Mouse (Mus musculus) granulocyte monocyte progenitor cell, adult 5-6 weeks (primary cell): ENCODE data around the gene Rab11fip3. TPM values are rescaled to one million over a fixed set of nuclear protein-coding genes. Genes with fewer than 3 reads are reported as not detected.

ENCODE experiments used
- ATAC-seq: replicated peaks from 2 replicates; pipeline ENCODE4 v1.8.0; 2016; ENCODE audit warnings: mild to moderate bottlenecking, moderate TSS enrichment, inconsistent platforms; ENCODE audit not compliant: poor library complexity, severe bottlenecking
- total RNA-seq, 2 experiments: library from RNA; stranded (forward) in 1 of 2; stranded (reverse) in 1 of 2; fragments of 200-712, 200-1000 nt in 1 of 2; fragments of >200 nt in 1 of 2; fragmentation: Nextera tagmentation in 1 of 2; gene quantifications; 2 replicates each; pipeline ENCODE4 v1.2.3; 2014 to 2017

Rab11fip3 gene
- total RNA-seq, 2 experiments from 2014 or later = 0.46 to 1.3 TPM

DNA sequence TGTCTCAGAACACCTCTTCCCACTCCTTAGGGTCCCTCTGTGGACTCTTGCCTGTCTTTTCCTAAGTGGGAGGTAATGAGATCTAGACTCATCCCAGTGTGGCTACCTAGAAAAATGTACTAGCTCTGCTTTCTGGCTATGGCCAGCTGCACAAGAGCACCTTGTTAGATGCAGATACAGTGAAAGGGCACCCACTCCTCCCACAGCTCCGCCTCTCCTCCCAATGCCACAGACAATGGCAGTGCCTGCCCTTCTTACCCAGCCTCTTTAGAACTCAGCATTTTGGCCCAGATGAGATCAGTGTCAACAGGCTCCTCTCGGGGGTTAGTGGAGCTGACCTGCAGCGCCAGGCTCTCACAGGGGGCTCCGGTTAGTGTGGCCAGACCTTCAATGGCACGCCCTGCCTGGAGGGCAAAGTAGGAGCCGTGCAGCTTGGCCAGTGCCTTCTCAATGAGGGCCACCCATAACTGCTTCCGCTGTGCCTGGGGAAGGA is 106.9 kb downstream of the Rab11fip3 start:
- no peak for ATAC-seq

DNA sequence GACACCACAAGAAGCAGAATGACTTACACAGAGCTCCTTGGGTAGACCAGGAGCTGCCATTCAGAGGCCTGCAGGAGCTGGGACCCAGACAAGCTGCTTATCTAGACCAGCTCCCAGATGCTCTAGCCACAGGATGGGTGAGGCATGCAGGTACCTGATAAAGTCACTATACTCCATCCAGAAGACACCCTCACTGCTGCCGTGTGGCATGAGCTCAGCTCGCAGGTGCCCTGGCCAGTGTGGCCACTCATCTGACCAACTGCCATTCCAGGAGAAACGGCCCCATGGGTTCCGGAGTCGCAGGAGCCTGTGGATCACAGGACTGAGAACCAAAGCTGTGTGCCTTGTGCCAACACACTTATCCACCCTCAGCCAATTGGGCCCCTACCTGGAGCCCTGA is 107.8 kb downstream of the Rab11fip3 start:
- ATAC-seq = no peak

DNA sequence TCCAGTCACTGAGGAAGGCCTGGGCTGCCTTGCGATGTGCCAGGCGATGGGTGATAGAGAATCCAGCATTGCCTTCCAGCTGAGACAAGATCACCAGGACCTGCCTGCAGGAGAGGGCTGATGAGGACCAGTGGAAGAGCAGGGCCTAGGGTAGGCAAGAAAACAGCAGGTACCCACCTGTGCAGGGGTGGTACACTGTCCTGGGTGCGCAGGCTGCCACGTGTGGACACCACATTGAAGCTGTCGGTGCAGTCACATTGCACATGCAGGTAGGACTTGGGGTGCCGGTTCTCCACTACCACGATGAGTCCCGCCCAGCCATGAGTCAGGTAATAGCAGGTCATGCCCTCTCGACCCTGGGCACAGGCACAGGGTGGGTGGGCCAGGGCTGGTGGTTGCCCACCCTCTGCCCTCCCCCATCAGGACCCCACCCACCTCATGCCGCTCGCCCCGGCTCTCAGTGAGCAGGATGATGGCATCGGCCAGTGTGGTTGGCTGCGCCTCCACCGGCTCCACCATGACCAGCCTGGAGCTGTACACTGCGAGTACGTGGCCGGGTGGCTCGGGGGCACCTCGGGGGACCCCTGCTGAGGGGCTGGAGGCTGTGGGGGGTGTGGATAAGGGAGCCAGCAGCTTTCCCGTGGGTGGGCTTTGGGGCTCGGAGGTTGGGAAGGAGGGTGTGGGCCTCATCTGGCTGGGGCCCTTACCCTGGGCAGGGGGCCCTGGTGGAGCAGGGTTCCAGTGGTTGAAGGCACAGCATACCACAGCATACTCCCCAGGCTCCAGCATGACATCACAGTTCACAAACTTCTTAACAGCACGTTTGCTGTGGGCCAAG is 109.5 kb downstream of the Rab11fip3 start:
- ATAC-seq = no peak

DNA sequence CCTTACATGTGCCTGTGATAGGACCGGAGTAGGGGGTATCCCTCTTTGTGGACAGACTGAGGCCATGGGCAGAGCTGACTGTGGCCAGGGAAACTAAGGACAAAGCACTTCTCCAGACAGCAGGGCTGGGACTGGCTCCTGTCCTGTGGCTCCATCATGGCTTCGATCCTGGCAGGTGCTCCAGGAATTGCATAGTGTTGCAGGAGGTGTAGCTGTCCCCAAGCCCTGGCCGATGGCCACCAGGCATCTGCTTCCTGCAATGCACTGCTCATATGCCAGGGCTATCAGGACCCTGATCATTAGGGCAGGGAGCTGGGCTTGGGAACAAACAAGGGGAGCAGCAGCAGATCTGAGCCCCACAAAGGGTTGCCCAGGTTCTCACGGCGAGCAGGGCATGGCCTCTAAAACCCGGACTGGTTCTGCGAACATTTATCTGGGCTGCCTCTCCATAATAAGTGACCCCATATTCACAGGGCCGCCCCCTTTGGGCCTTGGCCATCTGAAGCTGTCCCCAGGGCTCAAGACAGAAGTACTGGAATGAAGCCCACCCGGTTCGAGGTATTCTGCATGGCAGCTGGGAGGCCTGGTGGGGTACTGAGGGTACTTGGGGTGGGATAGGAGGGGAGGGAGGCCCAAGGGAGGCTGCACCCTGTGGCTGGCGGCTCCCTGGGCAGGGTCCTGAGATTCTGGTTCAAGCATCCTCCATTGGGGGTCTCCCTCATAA is 110.4 kb downstream of the Rab11fip3 start:
- ATAC-seq = no peak

DNA sequence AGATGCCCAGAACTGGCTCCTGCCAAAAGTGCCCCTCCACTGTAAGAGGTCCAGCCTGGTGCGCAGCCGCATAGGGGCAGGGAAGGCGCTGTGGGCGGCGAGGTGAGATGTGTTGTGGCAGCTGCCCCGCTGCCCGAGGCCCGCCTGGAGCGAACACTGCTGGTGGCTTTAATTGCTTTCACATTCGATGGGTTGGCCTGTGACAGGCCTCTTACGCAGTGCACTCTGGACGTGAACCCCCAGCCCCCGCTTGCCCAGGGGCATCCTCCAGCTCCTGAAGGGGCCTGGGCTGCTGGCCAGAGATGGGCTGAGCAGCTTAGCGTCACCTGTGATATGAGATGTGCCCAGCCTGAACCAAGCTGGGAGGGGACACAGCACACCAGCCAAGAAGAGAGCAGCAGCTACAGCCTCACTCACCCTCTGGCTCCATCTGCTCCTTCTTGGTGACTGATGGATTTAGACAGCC is 111.7 kb downstream of the Rab11fip3 start:
- no peak for ATAC-seq

DNA sequence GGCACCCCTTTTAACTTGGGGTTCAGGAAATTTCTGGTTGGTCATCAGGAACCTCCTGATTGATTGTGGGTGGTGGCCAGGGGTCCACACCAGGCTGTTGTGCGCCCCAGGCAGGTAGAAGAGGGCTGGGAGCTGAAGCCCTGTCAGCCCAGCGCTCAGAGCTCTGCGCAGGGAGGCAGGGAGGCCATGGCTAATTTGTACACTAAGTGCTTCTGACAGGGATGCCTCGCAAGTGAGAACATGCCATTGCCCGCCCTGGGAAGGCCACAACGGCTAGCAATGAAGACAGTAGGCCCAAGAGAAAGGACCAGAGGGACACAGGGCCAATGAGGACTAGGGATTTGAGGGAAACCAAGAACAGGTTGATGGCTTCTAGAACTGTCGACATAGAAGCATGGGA is 112.7 kb downstream of the Rab11fip3 start:
- ATAC-seq = no peak

DNA sequence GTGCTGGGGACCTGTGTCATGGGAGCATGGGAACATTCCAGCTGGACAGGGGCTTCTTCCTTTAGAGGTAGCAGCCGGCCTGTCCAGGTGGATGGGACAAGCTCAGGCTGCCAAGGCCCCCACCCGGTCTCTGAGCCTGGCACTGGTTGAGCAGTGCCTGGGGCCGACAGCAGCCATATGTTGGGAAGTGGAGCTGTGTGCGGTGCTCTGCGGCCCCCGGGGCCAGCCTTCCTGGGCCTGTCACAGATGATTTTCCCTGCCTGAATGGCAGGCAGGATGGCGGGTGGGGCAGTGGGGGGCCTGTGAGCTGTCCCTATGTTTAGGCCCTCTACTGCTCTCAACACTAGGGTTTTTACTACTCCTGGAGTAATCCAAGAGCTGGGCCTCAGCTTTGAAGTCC is 113.2 kb downstream of the Rab11fip3 start:
- no peak for ATAC-seq

DNA sequence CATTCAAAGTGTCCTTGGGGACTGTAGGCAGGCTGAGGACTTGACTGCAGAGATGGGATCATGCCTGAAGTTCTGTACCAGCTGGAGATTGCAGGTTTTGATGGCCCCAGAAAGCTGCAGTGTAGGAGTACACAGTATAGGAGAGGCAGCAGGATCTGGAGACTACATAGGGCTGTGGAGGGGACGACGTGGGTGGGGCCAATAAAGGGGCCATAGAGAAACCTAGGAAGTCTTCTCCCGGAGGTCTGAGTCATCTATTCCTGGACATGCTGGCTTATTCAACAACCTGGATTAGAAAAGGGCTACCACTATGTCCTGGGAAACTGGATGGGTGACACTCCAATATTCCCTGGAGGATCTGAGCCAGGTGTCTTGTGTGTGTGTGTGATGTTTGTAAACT is 113.6 kb downstream of the Rab11fip3 start:
- no peak for ATAC-seq

DNA sequence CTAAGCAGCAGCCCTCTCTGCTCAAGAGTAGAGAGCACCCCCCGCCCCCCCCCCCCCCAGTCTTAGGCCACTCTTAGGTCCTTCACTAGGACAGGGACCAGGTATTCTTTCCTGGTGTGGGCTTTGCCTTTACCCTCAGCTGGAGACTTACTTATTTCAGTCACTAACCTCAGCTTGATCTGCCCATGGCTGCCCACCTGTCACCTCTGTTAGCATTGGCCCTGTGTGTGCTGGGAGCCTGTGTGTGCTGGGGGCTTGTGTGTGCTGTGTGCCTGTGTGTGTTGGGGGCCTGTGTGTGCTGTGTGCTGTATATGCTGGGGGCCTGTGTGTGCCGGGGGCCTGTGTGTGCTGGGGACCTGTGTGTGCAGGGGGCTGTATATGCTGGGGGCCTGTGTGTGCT is 114.7 kb downstream of the Rab11fip3 start:
- ATAC-seq = no peak

DNA sequence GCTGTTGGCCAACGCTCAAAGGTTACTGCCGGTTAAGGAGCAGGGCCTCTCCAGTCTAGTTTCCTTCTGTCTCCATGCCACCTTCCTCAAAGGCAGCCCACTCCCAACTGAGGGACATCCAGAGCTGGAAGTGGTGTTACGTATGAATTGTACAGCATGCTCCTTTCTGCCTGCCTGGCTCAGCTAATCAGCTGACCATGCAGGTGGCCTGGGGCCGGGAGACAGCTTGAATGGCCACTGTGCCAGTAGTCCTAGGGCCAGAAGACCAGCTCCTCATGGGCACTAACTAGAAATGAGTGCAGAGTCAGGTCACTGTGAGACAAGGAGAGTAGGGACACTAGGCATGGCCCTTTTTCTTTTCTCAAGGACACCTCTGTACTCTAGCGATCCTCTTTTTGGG is 116.2 kb downstream of the Rab11fip3 start:
- no peak for ATAC-seq

DNA sequence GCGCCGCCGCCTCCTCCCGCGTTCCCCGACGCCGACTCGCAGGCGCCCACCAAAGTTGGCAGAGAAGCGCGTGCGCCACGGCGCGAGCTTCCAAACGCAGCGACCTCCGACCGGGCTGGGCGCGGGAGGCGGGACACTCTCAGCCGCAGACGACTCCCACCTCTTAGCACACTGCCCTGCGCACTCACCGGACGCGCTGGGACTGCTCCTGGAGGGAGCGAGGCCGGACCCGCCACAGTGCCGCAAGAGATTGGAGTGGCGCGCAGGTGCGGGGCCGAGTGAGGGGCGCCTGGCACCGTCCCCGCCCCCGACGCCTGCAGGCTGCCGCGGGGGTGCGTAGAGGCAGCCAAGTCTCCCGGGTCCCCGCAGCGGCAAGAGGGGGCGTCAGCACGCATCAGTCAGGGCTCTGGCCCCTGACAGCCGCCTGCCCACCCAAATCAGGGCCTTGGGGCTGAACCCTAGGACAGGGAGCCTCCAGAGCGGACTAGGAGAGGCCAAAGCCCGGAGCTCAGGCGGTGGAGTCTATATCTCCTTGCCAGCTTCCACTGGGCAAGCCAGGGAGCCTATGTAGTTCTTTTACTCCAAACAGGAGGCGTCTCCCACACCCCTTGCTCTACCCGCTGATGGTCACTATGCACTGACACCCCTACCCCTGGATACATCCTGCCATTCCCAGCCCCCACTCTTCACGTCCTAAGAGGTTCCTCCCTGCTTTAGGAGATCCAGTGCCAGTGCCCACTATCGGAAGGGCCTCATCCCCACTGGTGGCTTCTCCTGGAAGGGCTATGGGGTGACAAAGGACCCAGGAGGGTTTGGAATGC is 117.3 kb downstream of the Rab11fip3 start, which contains the start of gene A930017K11Rik:
Gene A930017K11Rik (minus strand): TSS at position 763 of the 821 bp plus-strand sequence.
- ATAC-seq = peak; percentile 41; the same call in 1 of the 2 replicates

DNA sequence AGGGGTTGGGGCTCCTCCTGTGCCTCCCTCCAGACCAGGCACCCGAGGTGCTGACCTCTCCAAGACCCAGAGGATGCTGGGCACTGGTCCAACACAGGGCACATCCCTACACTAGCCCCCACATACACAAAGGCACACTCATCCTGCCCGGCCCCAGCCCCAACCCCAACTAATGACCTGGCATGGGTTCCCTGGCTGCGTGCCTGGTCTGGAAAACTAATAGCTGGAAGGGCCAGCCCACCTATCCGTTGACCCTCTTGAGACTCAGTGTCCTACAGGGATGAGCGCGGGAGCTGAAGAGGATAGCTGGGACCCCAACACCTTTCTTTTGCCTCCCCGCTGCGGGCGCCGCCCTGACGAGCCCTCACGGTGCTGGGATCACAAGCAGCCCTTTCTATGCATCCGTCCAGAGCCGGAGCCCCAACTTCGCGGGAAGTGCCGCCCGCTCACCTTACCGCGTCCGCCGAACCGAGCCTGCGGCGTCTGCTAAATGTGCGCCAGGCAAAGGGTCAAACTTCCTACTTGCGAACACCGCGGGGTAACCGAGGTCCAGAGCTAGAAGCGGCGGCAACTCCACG is 118.0 kb downstream of the Rab11fip3 start:
- ATAC-seq = 0 out of 2 replicates have a peak, but pooled peaks have one; percentile 8

DNA sequence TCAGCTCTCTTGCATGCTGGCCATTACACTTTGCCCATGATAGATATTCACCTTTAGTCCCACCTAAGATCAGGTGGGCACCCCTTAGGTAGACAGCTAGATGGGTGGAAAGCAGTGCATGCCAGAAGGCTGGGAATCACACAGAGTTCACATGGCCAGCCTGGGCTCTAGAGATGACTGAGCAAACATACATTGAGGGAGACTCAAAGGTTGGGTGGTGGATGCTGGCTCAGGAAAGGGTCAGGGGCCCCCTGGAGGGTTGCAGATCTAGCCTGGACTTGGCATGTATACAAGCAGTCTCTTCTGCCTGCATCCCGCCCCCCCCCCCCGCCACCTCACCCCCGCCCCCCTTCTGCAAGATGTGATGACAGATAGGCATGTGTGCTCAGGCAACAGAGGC is 118.6 kb downstream of the Rab11fip3 start:
- ATAC-seq = no peak

DNA sequence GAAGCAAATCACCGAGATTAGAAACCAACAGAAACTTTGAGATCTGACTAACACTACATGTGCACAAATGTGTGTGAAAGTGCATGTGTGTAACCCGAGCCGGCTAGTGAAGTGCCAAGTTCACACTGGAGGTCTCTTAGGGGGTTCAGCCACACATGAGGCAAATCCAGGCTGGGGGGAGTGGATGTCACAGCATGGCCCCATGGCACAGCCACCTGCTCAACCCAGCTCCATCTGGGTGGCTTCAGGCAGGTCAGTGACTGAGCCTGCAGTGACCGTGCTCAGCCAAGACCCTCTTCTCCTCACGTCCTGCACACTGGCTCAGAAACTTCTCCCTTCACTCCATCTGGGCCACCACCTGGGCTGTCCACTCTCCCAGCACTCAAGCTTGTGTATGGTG is 119.4 kb downstream of the Rab11fip3 start:
- ATAC-seq = no peak

DNA sequence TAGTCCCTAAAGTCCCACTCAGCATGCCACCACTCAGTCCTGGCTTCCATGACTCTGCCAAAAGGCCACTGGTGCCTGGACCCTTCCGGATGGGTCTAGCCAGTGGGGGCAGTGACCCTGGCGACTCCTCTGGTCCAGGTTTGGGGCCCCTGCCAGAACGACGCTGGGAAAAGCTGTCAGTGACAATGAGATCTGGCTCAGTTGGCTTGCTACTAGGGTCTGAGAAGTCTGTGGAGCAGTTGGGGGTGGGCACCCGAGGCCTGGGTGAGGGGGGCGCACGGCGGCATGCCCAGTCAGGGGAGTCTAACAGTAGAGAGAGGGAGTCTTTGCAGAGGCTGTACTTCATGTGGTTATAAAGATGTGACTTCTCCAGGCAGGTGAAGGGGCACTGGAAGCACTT is 121.3 kb downstream of the Rab11fip3 start:
- no peak for ATAC-seq

DNA sequence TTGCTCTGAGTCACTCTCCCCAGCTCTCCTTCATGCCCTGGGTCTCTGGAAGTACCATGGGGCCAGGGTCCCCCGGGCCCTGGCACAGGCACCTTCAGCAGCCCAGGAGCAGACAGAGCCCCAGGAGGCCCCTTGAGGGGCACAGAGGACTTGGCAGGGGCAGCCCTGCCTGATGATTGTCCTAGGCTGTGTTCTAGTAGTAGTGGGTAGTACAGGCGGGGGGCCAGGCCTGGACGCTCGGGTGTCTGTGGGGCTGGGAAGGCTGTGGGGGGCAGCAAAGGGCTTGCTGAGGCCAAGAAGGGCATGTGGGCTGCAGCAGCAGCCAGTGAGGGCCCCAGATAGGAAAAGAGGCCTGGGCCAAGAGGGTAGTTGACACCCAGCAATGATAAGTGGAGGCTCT is 121.8 kb downstream of the Rab11fip3 start:
- no peak for ATAC-seq

DNA sequence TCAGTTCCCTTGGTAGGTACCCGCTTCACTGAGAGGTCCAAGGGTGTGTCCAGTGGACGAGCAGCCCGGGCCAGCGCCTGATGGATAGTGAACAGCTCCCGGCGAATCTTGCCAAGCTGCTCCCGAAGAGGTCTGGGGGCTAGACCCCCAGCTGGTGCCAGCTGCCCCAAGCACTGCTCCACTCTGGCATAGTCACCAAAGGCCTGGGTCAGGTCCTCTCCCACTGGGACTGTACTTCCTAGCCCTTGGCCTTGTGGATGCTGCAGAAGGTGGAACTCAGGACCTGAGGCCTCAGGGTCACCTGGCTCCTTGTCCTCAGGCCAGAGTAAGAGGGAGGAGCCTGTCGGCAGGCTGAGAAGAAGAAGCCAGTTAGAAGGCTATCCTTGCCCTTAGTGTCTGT is 122.5 kb downstream of the Rab11fip3 start:
- ATAC-seq = no peak

DNA sequence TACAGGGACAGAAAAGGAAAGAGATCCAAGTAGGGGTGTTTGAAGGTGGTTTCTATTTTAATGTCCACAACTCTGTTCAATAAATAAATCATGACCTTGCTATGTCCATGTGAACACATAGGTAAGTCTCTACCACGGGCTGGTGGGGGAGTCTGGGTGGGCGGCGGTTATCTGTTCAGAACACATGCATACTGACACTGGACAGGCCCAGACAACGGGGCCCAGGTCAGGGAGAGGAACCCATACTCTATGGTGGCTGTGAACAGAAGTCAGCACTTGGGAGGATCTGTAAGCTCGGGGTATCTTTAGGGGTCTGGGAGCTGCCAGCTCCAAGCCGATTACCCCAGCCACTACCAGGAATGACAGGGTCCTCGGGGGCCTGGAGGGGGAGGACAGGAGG is 123.0 kb downstream of the Rab11fip3 start:
- no peak for ATAC-seq

DNA sequence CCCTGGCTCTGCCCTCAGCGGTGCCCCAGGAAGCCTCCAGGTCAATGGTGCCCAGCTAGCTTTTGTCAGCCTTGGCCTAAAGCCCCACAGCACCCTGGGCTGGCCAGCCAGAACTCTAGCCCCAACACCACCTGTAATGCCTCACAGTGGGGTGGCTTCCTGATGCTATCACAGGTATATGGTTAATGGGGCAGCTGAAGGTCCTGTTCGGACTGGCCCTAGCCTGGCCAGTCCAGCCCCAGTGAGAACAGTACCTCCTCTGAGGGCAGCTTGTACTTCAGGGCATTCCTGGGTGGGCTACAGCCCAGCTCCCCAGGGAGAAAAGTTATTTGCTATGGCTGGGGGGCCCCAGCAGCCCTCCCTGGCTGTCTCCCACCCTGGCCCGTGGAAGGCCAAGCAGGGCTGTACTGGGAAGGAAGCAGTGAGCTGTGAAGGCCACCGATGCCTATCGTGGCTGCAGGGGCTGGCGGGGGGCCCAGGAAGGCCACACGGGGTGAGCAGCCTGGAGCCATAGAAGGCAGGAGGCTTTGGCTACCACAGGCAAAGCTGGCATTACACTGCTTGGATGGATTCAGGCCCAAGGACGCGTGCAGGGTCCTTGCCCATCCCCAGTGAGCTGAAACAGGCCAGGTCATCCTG is 123.7 kb downstream of the Rab11fip3 start:
- no peak for ATAC-seq
